Mouse (Mus musculus): ENCODE data around the gene Prelid3b.

- no peak for TF ChIP-seq CTCF (IDR thresholded peaks at IDR 0.05; ENCODE audit: low read depth)
- no peak for TF ChIP-seq EP300 (IDR thresholded peaks at IDR 0.05; ENCODE audit: low read depth)
Observed at GRCm38 (mm10) chr2:174426856-174427255, 46.0 kb downstream of the Prelid3b start.
